Mouse (Mus musculus): Measurements from ENCODE around the gene Olfr56. TPM values are rescaled to one million over a fixed set of nuclear protein-coding genes. Genes with fewer than 3 reads are reported as not detected.
"Not testable (repeated sequence)": the region's sequence is repeated elsewhere in the genome, so short reads cannot be mapped to it uniquely, and the experiment has no call there.

Gene Olfr56
- polyA plus RNA-seq, 1 experiment from 2014 or later = 0.18 TPM

GRCm38 (mm10) chr11:48991740-48992520 is 13.2 kb downstream of the Olfr56 start, which contains the start of gene Gm12185:
Gene Gm12185, minus strand, starts transcription at chr11:48992226.
- H3K4me1 ChIP-seq (replicated peaks); H3K27ac ChIP-seq; H3K4me3 ChIP-seq (replicated peaks); ATAC-seq (ENCODE audit: insufficient number of reproducible peaks, insufficient read depth, low FRiP score, low TSS enrichment, low read depth); H3K9me3 ChIP-seq; H3K4me2 ChIP-seq; H3K36me3 ChIP-seq; H3K27me3 ChIP-seq; H3K9ac ChIP-seq (replicated peaks): not testable (repeated sequence)
- 61% methylated on average over 4 of the region's 4 CpGs for WGBS

- H3K9ac ChIP-seq (replicated peaks); ATAC-seq (ENCODE audit: insufficient number of reproducible peaks, insufficient read depth, low FRiP score, low TSS enrichment, low read depth); H3K9me3 ChIP-seq; H3K36me3 ChIP-seq; H3K4me1 ChIP-seq (replicated peaks); H3K27me3 ChIP-seq; H3K27ac ChIP-seq; H3K4me3 ChIP-seq (replicated peaks); H3K4me2 ChIP-seq: not testable (repeated sequence)
- 25% methylated on average over 10 of the region's 10 CpGs for WGBS
These were observed 14.6 kb downstream of the Olfr56 start for GRCm38 (mm10) chr11:48993296-48993695.

GRCm38 (mm10) chr11:48994018-48994417 is 15.3 kb downstream of the Olfr56 start, which contains the start of gene Tgtp1:
Gene Tgtp1, minus strand, starts transcription at chr11:48994172.
- H3K27me3 ChIP-seq; H3K9me3 ChIP-seq; H3K4me1 ChIP-seq (replicated peaks); H3K9ac ChIP-seq (replicated peaks); H3K36me3 ChIP-seq; H3K4me3 ChIP-seq (replicated peaks); H3K27ac ChIP-seq; ATAC-seq (ENCODE audit: insufficient number of reproducible peaks, insufficient read depth, low FRiP score, low TSS enrichment, low read depth); H3K4me2 ChIP-seq: not testable (repeated sequence)
- WGBS = 60% methylated on average over 2 of the region's 2 CpGs

GRCm38 (mm10) chr11:49000411-49000810 is 21.7 kb downstream of the Olfr56 start:
- not testable (repeated sequence) for H3K4me1 ChIP-seq (replicated peaks); H3K9me3 ChIP-seq; H3K4me2 ChIP-seq; H3K36me3 ChIP-seq; ATAC-seq (ENCODE audit: insufficient number of reproducible peaks, insufficient read depth, low FRiP score, low TSS enrichment, low read depth); H3K4me3 ChIP-seq (replicated peaks); H3K27me3 ChIP-seq; H3K27ac ChIP-seq; H3K9ac ChIP-seq (replicated peaks)
- 82% methylated on average over 1 of the region's 1 CpGs for WGBS

GRCm38 (mm10) chr11:49006317-49006716 is 27.6 kb downstream of the Olfr56 start:
- H3K9me3 ChIP-seq; H3K4me2 ChIP-seq; ATAC-seq (ENCODE audit: insufficient number of reproducible peaks, insufficient read depth, low FRiP score, low TSS enrichment, low read depth); H3K4me3 ChIP-seq (replicated peaks); H3K36me3 ChIP-seq; H3K9ac ChIP-seq (replicated peaks); H3K4me1 ChIP-seq (replicated peaks); H3K27me3 ChIP-seq; H3K27ac ChIP-seq: not testable (repeated sequence)
- WGBS = 72% methylated on average over 2 of the region's 2 CpGs

- H3K9me3 ChIP-seq; H3K4me3 ChIP-seq (replicated peaks); H3K36me3 ChIP-seq; H3K27ac ChIP-seq; H3K27me3 ChIP-seq; H3K4me1 ChIP-seq (replicated peaks); H3K4me2 ChIP-seq; ATAC-seq (ENCODE audit: insufficient number of reproducible peaks, insufficient read depth, low FRiP score, low TSS enrichment, low read depth); H3K9ac ChIP-seq (replicated peaks): not testable (repeated sequence)
- WGBS = 67% methylated on average over 1 of the region's 1 CpGs
These were observed 28.1 kb downstream of the Olfr56 start for GRCm38 (mm10) chr11:49006785-49007184.

- H3K4me3 ChIP-seq (replicated peaks); H3K27ac ChIP-seq; H3K4me2 ChIP-seq; H3K9ac ChIP-seq (replicated peaks); ATAC-seq (ENCODE audit: insufficient number of reproducible peaks, insufficient read depth, low FRiP score, low TSS enrichment, low read depth); H3K9me3 ChIP-seq; H3K4me1 ChIP-seq (replicated peaks); H3K36me3 ChIP-seq; H3K27me3 ChIP-seq: not testable (repeated sequence)
These were observed 33.4 kb downstream of the Olfr56 start for GRCm38 (mm10) chr11:49012074-49012473.

- ATAC-seq (ENCODE audit: insufficient number of reproducible peaks, insufficient read depth, low FRiP score, low TSS enrichment, low read depth); H3K27ac ChIP-seq; H3K4me3 ChIP-seq (replicated peaks); H3K9ac ChIP-seq (replicated peaks); H3K4me2 ChIP-seq; H3K36me3 ChIP-seq; H3K9me3 ChIP-seq; H3K4me1 ChIP-seq (replicated peaks); H3K27me3 ChIP-seq: not testable (repeated sequence)
These were observed 71.4 kb downstream of the Olfr56 start for GRCm38 (mm10) chr11:49050064-49050463.

- H3K9me3 ChIP-seq; ATAC-seq (ENCODE audit: insufficient number of reproducible peaks, insufficient read depth, low FRiP score, low TSS enrichment, low read depth); H3K9ac ChIP-seq (replicated peaks); H3K4me2 ChIP-seq; H3K36me3 ChIP-seq; H3K4me3 ChIP-seq (replicated peaks); H3K27me3 ChIP-seq; H3K27ac ChIP-seq; H3K4me1 ChIP-seq (replicated peaks): not testable (repeated sequence)
- WGBS = 71% methylated on average over 1 of the region's 6 CpGs
These were observed 72.6 kb downstream of the Olfr56 start, which contains the start of gene 9930111J21Rik2 for GRCm38 (mm10) chr11:49051093-49051891. Gene 9930111J21Rik2, minus strand, starts transcription at chr11:49051242.

GRCm38 (mm10) chr11:49051894-49052293 is 73.2 kb downstream of the Olfr56 start:
- not testable (repeated sequence) for H3K4me1 ChIP-seq (replicated peaks); ATAC-seq (ENCODE audit: insufficient number of reproducible peaks, insufficient read depth, low FRiP score, low TSS enrichment, low read depth); H3K4me3 ChIP-seq (replicated peaks); H3K36me3 ChIP-seq; H3K27ac ChIP-seq; H3K27me3 ChIP-seq; H3K4me2 ChIP-seq; H3K9me3 ChIP-seq; H3K9ac ChIP-seq (replicated peaks)
- WGBS = no CpG with 5 or more reads among the region's 5 CpGs

GRCm38 (mm10) chr11:49060061-49060460 is 81.4 kb downstream of the Olfr56 start:
- not testable (repeated sequence) for H3K4me2 ChIP-seq; H3K9me3 ChIP-seq; H3K9ac ChIP-seq (replicated peaks); H3K27me3 ChIP-seq; ATAC-seq (ENCODE audit: insufficient number of reproducible peaks, insufficient read depth, low FRiP score, low TSS enrichment, low read depth); H3K4me3 ChIP-seq (replicated peaks); H3K36me3 ChIP-seq; H3K27ac ChIP-seq; H3K4me1 ChIP-seq (replicated peaks)
- 82% methylated on average over 2 of the region's 3 CpGs for WGBS
